Mouse (Mus musculus) liver, embryonic 15.5 days (tissue): ENCODE results near the gene Ephx1. TPM values are rescaled to one million over a fixed set of nuclear protein-coding genes. Genes with fewer than 3 reads are reported as not detected.

Experiments
- ATAC-seq: fragments of 200-750 bp; cut with Nextera tagmentation; 2 replicates; pipeline ENCODE4 v1.8.0; 2017; ENCODE audit warnings: moderate number of reproducible peaks, mild to moderate bottlenecking, moderate library complexity; ENCODE audit not compliant: insufficient read depth
- H3K27ac ChIP-seq: fragments of 300-500 bp; sonication (generic); replicated peaks from 2 replicates; pipeline ENCODE4 v1.5.1; 2015; ENCODE audit warnings: mild to moderate bottlenecking, inconsistent platforms
- H3K27me3 ChIP-seq: fragments of 300-500 bp; sonication (generic); 2 replicates; pipeline ENCODE4 v1.6.1; 2015; ENCODE audit warnings: mild to moderate bottlenecking, inconsistent platforms
- H3K36me3 ChIP-seq: fragments of 300-500 bp; sonication (generic); replicated peaks from 2 replicates; pipeline ENCODE4 v1.6.1; 2015; ENCODE audit warnings: moderate library complexity, mild to moderate bottlenecking, inconsistent platforms
- H3K4me1 ChIP-seq: fragments of 300-500 bp; sonication (generic); replicated peaks from 2 replicates; pipeline ENCODE4 v1.6.1; 2015; ENCODE audit warnings: inconsistent platforms
- H3K4me2 ChIP-seq: fragments of 300-500 bp; sonication (generic); 2 replicates; pipeline ENCODE4 v1.6.1; 2015; ENCODE audit warnings: moderate library complexity, mild to moderate bottlenecking, inconsistent platforms
- H3K4me3 ChIP-seq: fragments of 300-500 bp; sonication (generic); replicated peaks from 2 replicates; pipeline ENCODE4 v1.5.1; 2015; ENCODE audit warnings: mild to moderate bottlenecking, inconsistent platforms
- H3K9ac ChIP-seq: fragments of 300-500 bp; sonication (generic); 2 replicates; pipeline ENCODE4 v1.6.1; 2015; ENCODE audit warnings: moderate library complexity, mild to moderate bottlenecking, inconsistent platforms
- H3K9me3 ChIP-seq: fragments of 300-500 bp; sonication (generic); replicated peaks from 2 replicates; pipeline ENCODE4 v1.6.1; 2016; ENCODE audit warnings: inconsistent platforms
- WGBS: fragments of 180-500 bp; shearing (Covaris S2); methylation state at CpG from one replicate; pipeline ENCODE4 v1.1.7; 2015; ENCODE audit warnings: mixed read lengths; ENCODE audit not compliant: insufficient replicate concordance; 5-methylcytosine and 5-hydroxymethylcytosine counted together
- polyA plus RNA-seq: library from polyadenylated mRNA; unstranded; fragments of >200 nt; fragmentation: Nextera tagmentation; extraction: Ambion mirVana; gene quantifications from 2 replicates; pipeline ENCODE4 v1.2.1, GENCODE M21; 2015

Gene Ephx1
- 7.5 and 8.2 TPM in 2 replicates for polyA plus RNA-seq

DNA sequence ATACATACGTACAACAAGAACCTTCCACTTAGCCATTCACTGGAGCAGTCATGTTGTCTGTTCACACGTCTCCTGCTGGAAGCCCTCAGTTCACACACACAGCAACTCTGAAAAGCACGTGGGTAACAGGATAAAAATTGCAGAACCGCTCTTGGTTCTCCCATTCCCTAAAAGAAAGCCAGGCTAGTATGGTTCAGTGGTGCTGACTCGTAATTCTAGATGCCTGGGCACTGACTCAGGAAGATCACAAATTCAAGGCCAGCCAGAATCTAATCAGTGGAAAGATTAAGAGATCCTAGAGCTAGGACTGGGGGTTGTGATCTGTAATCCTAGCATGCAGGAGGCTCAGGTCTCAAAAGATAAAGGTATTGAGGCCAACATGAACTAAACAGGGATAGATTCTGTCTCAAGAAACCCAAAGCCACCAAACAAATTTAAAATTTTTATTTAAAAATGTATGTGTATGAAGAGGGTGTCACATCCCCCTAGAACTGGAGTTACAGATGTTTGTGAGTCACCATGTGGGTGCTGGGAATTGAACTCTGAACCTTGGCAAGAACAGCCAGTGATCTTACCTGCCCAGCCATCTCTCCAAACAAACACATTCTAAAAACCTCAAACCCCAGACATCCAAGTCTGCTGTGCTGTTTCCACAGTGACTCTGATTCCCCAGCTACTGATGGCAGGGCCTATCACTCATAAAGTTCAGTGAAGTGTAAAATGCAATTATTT is at the start of gene Ephx1:
Ephx1 (minus strand) TSS at position 149 of the 732 bp plus-strand sequence.
- 38% methylated on average over 5 of the region's 5 CpGs for WGBS
- ATAC-seq, result no peak

DNA sequence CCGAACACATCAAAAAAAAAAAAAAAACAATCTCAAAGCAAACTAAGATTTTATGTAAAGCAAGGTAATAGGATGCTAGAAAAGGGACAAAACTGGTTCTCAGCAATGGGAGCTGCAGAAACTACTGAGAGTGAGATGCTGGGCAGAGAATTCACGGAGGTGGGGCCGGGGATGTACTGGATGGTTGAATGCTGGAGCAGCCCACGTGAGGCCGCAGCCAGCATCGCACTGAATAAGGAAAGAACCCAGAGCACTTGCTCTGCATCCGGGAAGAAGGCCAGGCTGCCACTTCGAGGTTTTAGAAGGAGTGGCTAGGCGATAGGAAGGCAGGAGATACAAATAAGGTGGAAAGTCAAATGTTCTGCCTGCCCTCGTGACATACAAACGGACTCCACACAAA is 49.0 kb upstream of the Ephx1 start:
- Histone ChIP-seq H3K27me3 (peaks cover under 1% of the 10 kb centered on the region), H3K4me1 (no peaks in the 10 kb centered on the region), H3K9ac (no peak overlapping the region), H3K36me3 (no peaks in the 10 kb centered on the region), H3K4me3 (no peak overlapping the region), H3K27ac (no peak overlapping the region), H3K4me2 (no peak overlapping the region), H3K9me3 (no peaks in the 10 kb centered on the region)
- no peak for ATAC-seq
- 51% methylated on average over 11 of the region's 11 CpGs for WGBS

More for the DNA sequence above, at the start of gene Ephx1:
- Histone ChIP-seq H3K9ac (no peak within 1 kb of the TSS), H3K36me3 (no peaks in the 10 kb centered on the region), H3K27me3 (peaks cover 47% of the 10 kb centered on the region), H3K9me3 (no peaks in the 10 kb centered on the region), H3K4me1 (peaks cover 26% of the 10 kb centered on the region), H3K27ac (no peak within 1 kb of the TSS), H3K4me2 (no peak within 1 kb of the TSS), H3K4me3 (no peak within 1 kb of the TSS)

DNA sequence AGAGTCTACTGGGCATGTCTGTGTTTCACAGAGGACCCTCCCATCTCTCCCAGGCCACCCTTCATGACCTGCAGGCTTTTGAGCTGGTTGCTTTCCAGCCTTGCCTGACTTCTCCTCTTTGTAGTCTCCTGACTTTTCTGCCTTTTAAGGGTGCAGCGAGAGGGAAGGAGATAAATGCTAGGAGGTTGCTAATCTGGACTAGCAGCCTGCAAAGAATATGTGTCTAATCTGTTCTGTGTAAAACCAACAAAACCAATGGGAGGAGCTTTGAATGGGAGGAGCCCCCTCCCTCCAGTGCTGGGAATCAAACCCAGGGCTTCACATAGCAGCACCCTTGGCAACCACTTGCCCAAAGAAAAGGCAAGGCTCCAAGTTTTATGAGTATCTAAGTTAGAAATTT is 47.6 kb upstream of the Ephx1 start:
- WGBS, result 32% methylated on average over 1 of the region's 1 CpGs
- H3K4me1 ChIP-seq, result no peaks in the 10 kb centered on the region
- ATAC-seq, result no peak

DNA sequence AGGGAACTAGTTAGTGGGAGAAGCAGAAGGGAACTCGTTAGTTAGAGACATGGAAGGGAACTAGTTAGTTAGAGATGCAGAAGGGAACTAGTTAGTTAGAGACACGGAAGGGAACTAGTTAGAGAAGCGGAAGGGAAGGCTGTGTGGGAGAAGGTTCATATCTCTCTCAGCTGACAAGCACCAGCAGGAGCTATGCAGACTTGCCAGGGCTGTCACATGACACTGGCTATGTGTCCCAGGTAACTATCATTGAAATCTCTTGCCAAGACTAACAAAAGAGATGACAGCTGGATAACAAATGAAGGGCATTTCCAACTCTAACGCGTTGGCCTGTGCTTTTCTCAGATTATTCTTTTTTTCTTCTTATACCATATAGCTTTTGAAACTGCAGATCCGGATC is 43.9 kb upstream of the Ephx1 start:
- whole genome bisulfite sequencing, result 64% methylated on average over 6 of the region's 6 CpGs
- no peak overlapping the region for H3K4me2 ChIP-seq
- no peaks in the 10 kb centered on the region; the same call in 1 of the 2 replicates for H3K27me3 ChIP-seq
- H3K36me3 ChIP-seq, result no peaks in the 10 kb centered on the region
- H3K27ac ChIP-seq, result no peak overlapping the region
- no peaks in the 10 kb centered on the region for H3K9me3 ChIP-seq
- H3K9ac ChIP-seq, result no peak overlapping the region
- no peak for ATAC-seq
- no peaks in the 10 kb centered on the region for H3K4me1 ChIP-seq
- no peak overlapping the region for H3K4me3 ChIP-seq

More for the DNA sequence above, 47.6 kb upstream of the Ephx1 start:
- Histone ChIP-seq H3K9me3 (no peaks in the 10 kb centered on the region), H3K27ac (no peak overlapping the region), H3K4me2 (no peak overlapping the region), H3K9ac (no peak overlapping the region), H3K27me3 (no peaks in the 10 kb centered on the region; the same call in none of the 2 replicates), H3K36me3 (no peaks in the 10 kb centered on the region), H3K4me3 (no peak overlapping the region)

DNA sequence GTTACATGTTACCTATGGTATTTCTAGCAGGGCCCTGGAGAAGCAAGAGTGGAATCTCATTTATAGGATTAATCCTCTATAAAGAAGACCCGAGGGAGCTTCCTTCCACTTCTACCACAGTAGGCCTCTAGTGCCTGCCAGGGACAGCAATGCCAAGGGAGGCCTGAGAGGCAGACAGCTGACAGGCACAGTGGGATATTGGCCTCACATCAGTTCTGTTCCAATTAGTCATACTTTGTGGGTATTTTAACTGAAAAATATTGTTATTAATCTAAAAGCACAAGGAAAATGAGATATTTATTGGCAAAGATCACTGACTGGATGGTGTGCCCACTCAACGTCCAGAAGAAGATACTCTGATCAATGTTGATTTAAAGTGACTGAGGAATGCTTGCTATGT is 43.3 kb upstream of the Ephx1 start:
- H3K4me3 ChIP-seq, result no peak overlapping the region
- no peak overlapping the region for H3K27ac ChIP-seq
- H3K27me3 ChIP-seq, result no peaks in the 10 kb centered on the region
- ATAC-seq, result no peak
- no peak overlapping the region for H3K9ac ChIP-seq
- 56% methylated on average over 2 of the region's 2 CpGs for WGBS
- H3K9me3 ChIP-seq, result no peaks in the 10 kb centered on the region
- H3K36me3 ChIP-seq, result no peaks in the 10 kb centered on the region
- H3K4me1 ChIP-seq, result no peaks in the 10 kb centered on the region
- no peak overlapping the region for H3K4me2 ChIP-seq

DNA sequence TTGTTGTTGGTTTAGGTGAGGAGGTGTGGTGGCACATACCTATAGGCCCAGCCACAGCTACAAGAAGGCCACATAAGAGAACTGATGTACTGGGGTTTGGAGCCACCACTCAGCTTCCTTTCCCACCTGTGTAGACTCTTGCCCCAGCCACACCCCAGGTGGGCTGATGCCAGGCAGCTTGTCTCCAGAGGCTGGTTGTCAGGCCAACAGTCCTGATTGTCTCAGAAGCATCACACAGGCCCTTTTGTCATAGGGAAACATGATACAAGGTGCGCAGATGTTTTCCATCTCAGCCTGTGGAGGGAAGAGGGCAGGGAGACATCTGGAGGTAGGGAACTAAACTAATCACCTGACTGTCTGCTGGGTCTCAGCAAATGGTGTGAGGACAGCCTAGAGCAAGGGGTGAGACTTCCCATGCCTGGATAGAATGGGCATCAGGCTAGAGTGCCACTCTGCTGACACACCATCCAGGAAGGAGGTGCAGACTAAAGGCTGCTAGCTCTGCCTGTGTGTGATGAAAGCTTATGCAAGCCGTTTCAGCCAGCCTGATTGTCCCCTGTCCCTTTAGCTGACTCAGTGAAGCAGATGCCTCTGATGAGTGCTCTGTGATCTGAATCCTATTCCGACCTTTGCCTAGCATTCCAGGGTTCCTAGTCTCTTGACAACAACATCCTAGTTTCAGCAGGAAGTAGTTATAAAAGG is 41.2 kb upstream of the Ephx1 start:
- Histone ChIP-seq H3K9ac (no peak overlapping the region), H3K9me3 (no peaks in the 10 kb centered on the region), H3K4me3 (no peak overlapping the region), H3K36me3 (no peaks in the 10 kb centered on the region), H3K4me2 (no peak overlapping the region), H3K27me3 (no peaks in the 10 kb centered on the region), H3K27ac (no peak overlapping the region), H3K4me1 (no peaks in the 10 kb centered on the region)
- ATAC-seq, result no peak
- 45% methylated on average over 3 of the region's 3 CpGs for WGBS

DNA sequence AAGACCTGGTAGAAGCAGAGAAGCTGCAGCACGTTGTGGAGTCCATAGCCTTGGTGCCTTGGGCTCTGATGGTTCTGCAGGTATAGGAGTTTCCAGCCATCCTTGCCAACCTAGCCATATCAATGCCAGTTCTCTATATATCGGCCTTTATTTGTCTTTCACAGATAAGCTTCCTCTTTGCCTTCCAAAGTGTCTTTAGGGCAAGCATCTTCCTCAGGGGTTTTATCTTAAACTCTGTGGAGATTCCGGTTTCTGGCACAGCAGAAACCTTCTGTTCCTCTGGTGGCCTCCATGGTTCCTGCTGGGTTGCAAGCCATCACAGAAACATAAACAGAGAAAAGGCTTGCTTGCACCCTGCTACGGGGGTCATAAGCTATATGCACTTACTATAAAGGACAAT is 32.2 kb upstream of the Ephx1 start:
- H3K4me2 ChIP-seq, result no peak overlapping the region
- no peaks in the 10 kb centered on the region for H3K36me3 ChIP-seq
- no peak overlapping the region for H3K9ac ChIP-seq
- no peaks in the 10 kb centered on the region for H3K4me1 ChIP-seq
- no peak overlapping the region for H3K4me3 ChIP-seq
- no peak for ATAC-seq
- H3K9me3 ChIP-seq, result no peaks in the 10 kb centered on the region
- H3K27ac ChIP-seq, result no peak overlapping the region
- WGBS, result 42% methylated on average over 4 of the region's 4 CpGs
- 0 out of 2 replicates have a peak, but pooled peaks cover 2% of the 10 kb centered on the region for H3K27me3 ChIP-seq

DNA sequence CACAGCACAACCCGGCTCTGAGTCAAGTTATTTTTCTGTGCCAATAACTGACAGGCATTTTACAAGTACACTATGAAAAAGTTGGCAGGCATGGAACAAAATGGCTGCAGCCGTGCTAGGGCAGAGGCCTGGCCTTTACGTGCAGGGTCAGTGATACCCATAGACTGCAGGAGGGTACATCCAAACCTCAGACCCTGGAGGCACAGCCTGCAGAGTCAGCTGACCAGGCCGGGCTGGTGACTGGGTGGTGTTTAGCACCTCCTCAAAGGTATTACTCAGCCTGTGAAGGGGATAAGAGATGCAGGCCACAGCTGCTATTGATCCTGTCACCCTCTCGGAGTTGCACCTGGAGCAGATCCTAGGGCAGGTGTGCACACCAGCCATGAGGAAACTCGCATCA is 30.2 kb upstream of the Ephx1 start, which contains the start of gene 9130409I23Rik:
9130409I23Rik (plus strand) TSS at position 301 of the 400 bp plus-strand sequence.
- Histone ChIP-seq H3K36me3 (no peaks in the 10 kb centered on the region), H3K27ac (no peak within 1 kb of the TSS), H3K4me3 (no peak within 1 kb of the TSS), H3K9me3 (no peaks in the 10 kb centered on the region), H3K4me1 (no peaks in the 10 kb centered on the region), H3K9ac (no peak within 1 kb of the TSS), H3K27me3 (0 out of 2 replicates have a peak, but pooled peaks cover 2% of the 10 kb centered on the region), H3K4me2 (no peak within 1 kb of the TSS)
- WGBS, result 65% methylated on average over 6 of the region's 6 CpGs
- ATAC-seq, result no peak

DNA sequence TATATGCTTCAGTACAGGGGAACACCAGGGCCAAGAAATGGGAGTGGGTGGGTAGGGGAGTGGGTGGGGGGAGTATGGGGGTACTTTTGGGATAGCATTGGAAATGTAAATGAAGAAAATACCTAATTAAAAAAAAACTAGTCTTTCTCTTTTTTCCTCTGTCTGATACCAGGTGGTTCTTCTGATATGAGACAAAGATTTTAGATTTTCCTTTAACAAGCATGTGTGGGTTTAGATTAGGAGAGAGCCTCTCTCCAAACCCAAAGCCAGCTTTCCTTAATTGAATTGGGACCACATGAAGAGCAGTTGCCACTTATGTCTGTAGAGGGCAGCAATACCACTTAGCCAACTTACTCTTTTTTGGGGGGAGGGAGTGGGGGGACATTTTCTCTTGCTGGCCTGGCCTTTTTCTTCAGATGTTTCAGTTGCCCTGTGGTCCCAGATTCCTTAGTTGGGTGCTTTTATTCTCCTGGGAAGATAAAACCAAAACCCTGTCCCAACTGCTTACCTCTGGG is 28.7 kb upstream of the Ephx1 start:
- H3K4me3 ChIP-seq, result no peak overlapping the region
- no peak for ATAC-seq
- H3K9me3 ChIP-seq, result no peaks in the 10 kb centered on the region
- H3K4me2 ChIP-seq, result no peak overlapping the region
- no peak overlapping the region for H3K27ac ChIP-seq
- no peak overlapping the region for H3K9ac ChIP-seq
- H3K27me3 ChIP-seq, result 0 out of 2 replicates have a peak, but pooled peaks cover 2% of the 10 kb centered on the region
- no peaks in the 10 kb centered on the region for H3K36me3 ChIP-seq
- no peaks in the 10 kb centered on the region for H3K4me1 ChIP-seq

DNA sequence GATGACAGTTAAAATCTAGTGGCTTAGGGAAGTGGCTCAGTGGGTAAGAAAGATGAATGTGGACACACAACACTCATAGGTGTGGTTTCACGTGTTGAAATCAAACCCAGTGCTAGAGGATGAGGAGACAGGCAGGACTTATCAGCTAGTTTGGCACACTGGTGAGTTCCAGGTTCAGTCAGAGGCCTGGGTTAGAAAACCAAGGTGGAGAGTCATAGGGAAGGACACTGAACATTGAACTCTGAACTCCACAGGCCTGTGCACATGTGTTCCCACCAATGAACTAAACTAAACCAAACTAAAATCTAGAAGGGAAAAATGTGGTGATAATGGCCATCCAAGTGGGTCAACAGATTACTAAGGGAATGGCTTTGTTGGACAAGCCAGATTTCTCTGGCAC is 26.8 kb upstream of the Ephx1 start:
- Histone ChIP-seq H3K36me3 (no peaks in the 10 kb centered on the region), H3K9me3 (no peaks in the 10 kb centered on the region), H3K4me2 (no peak overlapping the region), H3K4me3 (no peak overlapping the region), H3K27ac (no peak overlapping the region), H3K27me3 (0 out of 2 replicates have a peak, but pooled peaks cover 2% of the 10 kb centered on the region), H3K4me1 (no peaks in the 10 kb centered on the region), H3K9ac (no peak overlapping the region)
- 34% methylated on average over 1 of the region's 1 CpGs for WGBS
- no peak for ATAC-seq

DNA sequence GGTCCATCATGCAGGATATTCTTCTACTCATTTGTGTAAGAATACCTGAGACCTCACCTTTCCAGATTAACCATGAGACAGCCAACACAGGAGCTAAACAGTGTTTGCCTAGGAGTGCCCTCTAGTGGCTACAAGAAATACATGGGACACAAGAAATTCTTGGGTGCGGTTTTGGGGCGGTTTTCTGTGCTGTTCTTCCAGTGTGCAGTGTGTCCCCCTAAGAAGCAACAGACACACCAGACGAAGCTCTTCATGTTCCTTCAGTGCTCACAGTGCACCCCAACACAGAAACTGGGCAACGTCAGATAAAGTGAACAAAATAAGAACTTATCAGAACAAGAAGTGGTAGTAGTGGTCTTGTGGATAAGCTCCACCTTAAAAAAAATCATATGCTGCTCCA is 18.9 kb upstream of the Ephx1 start:
- Histone ChIP-seq H3K4me3 (no peak overlapping the region), H3K27ac (no peak overlapping the region), H3K9me3 (no peaks in the 10 kb centered on the region), H3K4me1 (peaks cover 17% of the 10 kb centered on the region; the same call in 1 of the 2 replicates), H3K36me3 (no peaks in the 10 kb centered on the region), H3K4me2 (no peak overlapping the region), H3K9ac (no peak overlapping the region), H3K27me3 (peaks cover 8% of the 10 kb centered on the region)
- WGBS, result 2% methylated on average over 4 of the region's 4 CpGs
- peak; percentile 28; the same call in 1 of the 2 replicates for ATAC-seq
